In genomic region chr9:35135575-35135974, GRCm38 (mm10) we compare ENCODE assay signal across 12 mouse cellular contexts. TPM values are rescaled to one million over a fixed set of nuclear protein-coding genes. Genes with fewer than 3 reads are reported as not detected.
DNase-seq lines count a peak whose midpoint lies in the region; ATAC-seq and TF ChIP-seq lines count a peak whose summit lies in the region.
"Had no signal": no experiment of that assay in that cellular context is flagged by ENCODE, and none has a peak within 500 bp of the region (broad histone marks: within the 10 kb centered on the region; RNA-seq: fewer than 3 reads in every experiment).

No protein-coding gene starts in this region.

- 58% methylated on average over 6 of the region's 6 CpGs for WGBS in heart, embryonic 12.5 days
- 54% methylated on average over 6 of the region's 6 CpGs for WGBS in liver, postnatal 0 days (ENCODE audit: insufficient replicate concordance)
- 72% methylated on average over 6 of the region's 6 CpGs for WGBS in liver, embryonic 12.5 days (ENCODE audit: insufficient replicate concordance)

- no peak overlapping the region; the same call in 1 of the 2 replicates for H3K9ac ChIP-seq in heart, embryonic 12.5 days
- H3K9ac ChIP-seq in liver, postnatal 0 days (replicated peaks): no peak overlapping the region
- no peak overlapping the region for H3K9ac ChIP-seq in liver, embryonic 12.5 days
- H3K9ac ChIP-seq: limb, embryonic 12.5 days had no signal

- no peak for TF ChIP-seq CTCF in liver, postnatal 0 days (IDR thresholded peaks at IDR 0.05; ENCODE audit: low read depth)

- H3K27me3 ChIP-seq in heart, embryonic 12.5 days (replicated peaks): no peaks in the 10 kb centered on the region
- H3K27me3 ChIP-seq in liver, postnatal 0 days (ENCODE audit: insufficient read depth, low read length): no peaks in the 10 kb centered on the region
- H3K27me3 ChIP-seq in liver, embryonic 12.5 days (replicated peaks): no peaks in the 10 kb centered on the region
- H3K27me3 ChIP-seq: limb, embryonic 12.5 days had no signal

- H3K9me3 ChIP-seq in heart, embryonic 12.5 days (replicated peaks): no peaks in the 10 kb centered on the region
- H3K9me3 ChIP-seq in liver, postnatal 0 days (ENCODE audit: low read length): no peaks in the 10 kb centered on the region
- H3K9me3 ChIP-seq in liver, embryonic 12.5 days (replicated peaks): no peaks in the 10 kb centered on the region
- H3K9me3 ChIP-seq: limb, embryonic 12.5 days had no signal

- peak overlapping the region; percentile 13; the same call in 1 of the 2 replicates for H3K27ac ChIP-seq in heart, embryonic 12.5 days (ENCODE audit: poor library complexity, severe bottlenecking)
- peak overlapping the region; percentile 72 for H3K27ac ChIP-seq in liver, postnatal 0 days (ENCODE audit: low read depth)
- no peak overlapping the region for H3K27ac ChIP-seq in liver, embryonic 12.5 days
- H3K27ac ChIP-seq: limb, embryonic 12.5 days had no signal

- H3K4me1 ChIP-seq in heart, embryonic 12.5 days (replicated peaks): peaks cover 13% of the 10 kb centered on the region; the same call in 1 of the 2 replicates
- peaks cover 20% of the 10 kb centered on the region for H3K4me1 ChIP-seq in liver, postnatal 0 days (ENCODE audit: insufficient read depth)
- H3K4me1 ChIP-seq in liver, embryonic 12.5 days: peaks cover 20% of the 10 kb centered on the region

- no peak overlapping the region for H3K4me3 ChIP-seq in heart, embryonic 12.5 days
- H3K4me3 ChIP-seq in liver, postnatal 0 days (ENCODE audit: low read depth, low read length): no peak overlapping the region
- H3K4me3 ChIP-seq in liver, embryonic 12.5 days: no peak overlapping the region
- H3K4me3 ChIP-seq: limb, embryonic 12.5 days had no signal

- no peak for DNase-seq in heart, adult 8-10 months (ENCODE audit: low spot score)
- no peak for DNase-seq in liver, postnatal 0 days
- peak; percentile 52 for DNase-seq in MN1 (ENCODE audit: low spot score)
- DNase-seq in cerebellum, postnatal 14 days: peak; percentile 59 to 65
- no peak for DNase-seq in layer of hippocampus, adult 8-10 months (ENCODE audit: low spot score in 2 of 2)
- no peak for DNase-seq in gastrocnemius, adult 8-10 months (ENCODE audit: low spot score in 2 of 2)
- DNase-seq: gastrocnemius, postnatal 25 days; kidney, adult 18-20 months; right cerebral cortex, postnatal 4 days had no signal

- peaks cover 6% of the 10 kb centered on the region; the same call in 1 of the 2 replicates for H3K36me3 ChIP-seq in heart, embryonic 12.5 days
- no peaks in the 10 kb centered on the region for H3K36me3 ChIP-seq in liver, postnatal 0 days (replicated peaks; ENCODE audit: insufficient read depth, low read length)
- peaks cover 35% of the 10 kb centered on the region for H3K36me3 ChIP-seq in liver, embryonic 12.5 days

- no peak overlapping the region for H3K4me2 ChIP-seq in heart, embryonic 12.5 days
- H3K4me2 ChIP-seq in liver, postnatal 0 days (ENCODE audit: low read depth, low read length): no peak overlapping the region
- H3K4me2 ChIP-seq in liver, embryonic 12.5 days: no peak overlapping the region
- H3K4me2 ChIP-seq: limb, embryonic 12.5 days had no signal

- TF ChIP-seq EP300 in liver, postnatal 0 days (IDR thresholded peaks at IDR 0.05; ENCODE audit: low read depth): no peak

- ATAC-seq in heart, embryonic 12.5 days (ENCODE audit: insufficient number of reproducible peaks, low FRiP score): no peak
- peak; percentile 18; the same call in 1 of the 2 replicates for ATAC-seq in liver, postnatal 0 days
- no peak for ATAC-seq in liver, embryonic 12.5 days

RNA-seq across cellular contexts. Expression of gene St3gal4, which starts 16.5 kb away (rescaled TPM):
- 20.8 and 20.9 TPM in 2 replicates for polyA plus RNA-seq in heart, embryonic 12.5 days (2016; fragmentation: Nextera tagmentation; extraction: Ambion mirVana)
- 10 to 100 TPM; 25.1 to 30.4 (median 28.3) TPM for total RNA-seq in heart, adult 8-10 months (2022)
- polyA plus RNA-seq in liver, postnatal 0 days (2015; fragmentation: Nextera tagmentation; extraction: Ambion mirVana): 23.6 and 26.5 TPM in 2 replicates
- 27.9 and 30.1 TPM in 2 replicates for polyA plus RNA-seq in liver, embryonic 12.5 days (2016; fragmentation: Nextera tagmentation; extraction: Ambion mirVana)
- 10 to 100 TPM; 23.3 to 29.6 (median 26.6) TPM for total RNA-seq in layer of hippocampus, adult 8-10 months (2022)
- 1 to 10 TPM; 3.5 to 5.7 (median 4.4) TPM for total RNA-seq in gastrocnemius, adult 8-10 months (2022)

RNA-seq across cellular contexts. Expression of gene Dcps, which starts 40.3 kb away (rescaled TPM):
- polyA plus RNA-seq in heart, embryonic 12.5 days (2016; fragmentation: Nextera tagmentation; extraction: Ambion mirVana): 61.5 and 64.4 TPM in 2 replicates
- 10 to 100 TPM; 13.8 to 15.8 (median 14.1) TPM for total RNA-seq in heart, adult 8-10 months (2022)
- 23.7 and 23.9 TPM in 2 replicates for polyA plus RNA-seq in liver, postnatal 0 days (2015; fragmentation: Nextera tagmentation; extraction: Ambion mirVana)
- polyA plus RNA-seq in liver, embryonic 12.5 days (2016; fragmentation: Nextera tagmentation; extraction: Ambion mirVana): 65.9 and 66.0 TPM in 2 replicates
- total RNA-seq in layer of hippocampus, adult 8-10 months (2022): 10 to 100 TPM; 17.7 to 20.0 (median 18.2) TPM
- 1 to 10 TPM; 7.0 to 9.5 (median 8.7) TPM for total RNA-seq in gastrocnemius, adult 8-10 months (2022)

Comparison
In these comparisons a context has a peak if more than half of its experiments do, and no peak if none do; other contexts are left out.
1. DNase-seq: peak in MN1 (single experiment) and cerebellum, postnatal 14 days (2 of 2); none in heart, adult 8-10 months (single experiment), liver, postnatal 0 days (single experiment), layer of hippocampus, adult 8-10 months (0 of 2) and gastrocnemius, adult 8-10 months (0 of 2).